ENCODE assay signal across 25 mouse cellular contexts in the genomic region with DNA sequence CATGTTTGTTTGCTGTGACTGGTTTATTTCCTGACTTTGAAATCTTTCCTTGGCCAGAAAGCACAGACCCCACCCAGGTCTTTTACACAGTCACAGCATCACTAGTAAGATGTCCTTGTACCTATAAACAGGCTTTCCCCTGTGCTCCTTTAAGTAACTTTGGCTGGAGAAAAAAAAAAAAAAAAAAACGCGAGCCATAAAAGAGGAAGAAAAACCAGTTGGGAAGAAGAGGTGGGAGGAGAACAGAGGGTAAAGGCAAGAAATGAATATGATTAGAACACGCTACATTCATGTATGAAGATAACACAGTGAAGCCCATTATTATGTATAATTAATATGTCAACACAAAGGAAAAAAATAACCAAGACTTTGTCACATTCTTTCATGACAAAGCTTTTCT. TPM values are rescaled to one million over a fixed set of nuclear protein-coding genes. Genes with fewer than 3 reads are reported as not detected.
"Had no signal": no experiment of that assay in that cellular context is flagged by ENCODE, and none has a peak within 500 bp of the region (broad histone marks: within the 10 kb centered on the region; RNA-seq: fewer than 3 reads in every experiment).

No protein-coding gene starts in this region.

- H3K9ac ChIP-seq: liver, embryonic 15.5 days; liver, postnatal 0 days; lung, embryonic 15.5 days; midbrain, embryonic 13.5 days; neural tube, embryonic 13.5 days; neural tube, embryonic 15.5 days had no signal

- H3K9me3 ChIP-seq: lung, embryonic 15.5 days; neural tube, embryonic 13.5 days; neural tube, embryonic 15.5 days had no signal

- DNase-seq: liver, postnatal 0 days; lung, adult 2 months; lung, postnatal 14 days; lung, postnatal 36 days; retina, postnatal 1 day; right cerebral cortex, adult 18-20 months; right cerebral cortex, postnatal 25 days; right cerebral cortex, postnatal 4 days; spleen, adult 18-20 months; thymus, adult 18-20 months; thymus, postnatal 14 days; thymus, postnatal 36 days had no signal

- H3K27me3 ChIP-seq: liver, embryonic 15.5 days; lung, embryonic 15.5 days; midbrain, embryonic 13.5 days; neural tube, embryonic 13.5 days; neural tube, embryonic 15.5 days had no signal

- H3K4me1 ChIP-seq: lung, embryonic 15.5 days; neural tube, embryonic 13.5 days; neural tube, embryonic 15.5 days had no signal

- H3K36me3 ChIP-seq: neural tube, embryonic 15.5 days had no signal

- H3K4me2 ChIP-seq: liver, embryonic 15.5 days; lung, embryonic 15.5 days; midbrain, embryonic 13.5 days; neural tube, embryonic 13.5 days; neural tube, embryonic 15.5 days had no signal

- H3K4me3 ChIP-seq: liver, embryonic 15.5 days; lung, embryonic 15.5 days; midbrain, embryonic 10.5 days; midbrain, embryonic 13.5 days; myocyte; neural tube, embryonic 13.5 days; neural tube, embryonic 15.5 days had no signal

- H3K27ac ChIP-seq: liver, embryonic 15.5 days; lung, embryonic 15.5 days; macrophage; midbrain, embryonic 10.5 days; midbrain, embryonic 13.5 days; neural tube, embryonic 13.5 days; neural tube, embryonic 15.5 days had no signal

- ATAC-seq: liver, postnatal 0 days; lung, postnatal 0 days; midbrain, embryonic 16.5 days had no signal

RNA-seq across cellular contexts. Expression of a gene that starts 4.6 kb away (rescaled TPM):
- total RNA-seq: megakaryocyte progenitor cell, adult 5-6 weeks; megakaryocyte-erythroid progenitor cell, adult 5-6 weeks had no signal
- polyA plus RNA-seq: macrophage; stomach, embryonic 14.5 days had no signal
